In the genomic region with DNA sequence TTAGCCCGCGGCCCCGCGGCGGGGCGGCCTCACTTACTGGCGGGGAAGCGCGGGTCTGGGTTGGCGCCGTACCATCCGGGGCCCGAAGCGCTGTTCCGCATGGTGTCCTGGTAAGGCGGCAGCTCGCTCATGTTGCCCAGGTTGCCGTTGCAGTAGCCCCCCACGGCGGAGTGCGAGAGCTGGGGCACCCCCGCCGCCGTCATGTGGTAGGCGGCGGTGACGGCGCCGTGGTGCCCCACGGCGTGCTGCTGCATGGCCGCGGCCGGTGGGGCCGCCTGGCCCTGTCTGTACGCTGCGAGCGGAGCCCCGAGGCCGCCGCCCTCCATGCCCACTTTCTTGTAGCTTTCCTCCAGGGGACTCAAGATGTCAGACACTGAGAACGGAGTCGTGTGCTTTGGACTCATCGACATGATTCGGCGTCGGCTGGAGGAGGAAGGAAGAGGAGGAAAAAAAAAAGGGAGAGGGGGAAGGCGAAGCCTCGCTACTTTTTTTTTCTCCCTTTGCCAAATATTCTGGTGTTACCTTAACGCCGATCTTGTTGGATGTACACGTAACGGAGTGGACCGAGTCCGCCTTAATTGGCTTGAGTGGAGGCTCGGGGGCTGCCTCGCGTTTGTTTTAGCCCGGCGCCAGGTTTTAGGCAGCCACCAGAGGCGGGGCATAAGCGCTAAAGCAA, we compare ENCODE assay signal across 9 mouse cellular contexts. TPM values are rescaled to one million over a fixed set of nuclear protein-coding genes. Genes with fewer than 3 reads are reported as not detected.
DNase-seq lines count a peak whose midpoint lies in the region; ATAC-seq and TF ChIP-seq lines count a peak whose summit lies in the region.
"Had no signal": no experiment of that assay in that cellular context is flagged by ENCODE, and none has a peak within 500 bp of the region (broad histone marks: within the 10 kb centered on the region; RNA-seq: fewer than 3 reads in every experiment).

No protein-coding gene starts in this region.

- H3K4me3 ChIP-seq in kidney, embryonic 16.5 days (ENCODE audit: low read length) = peak overlapping the region; percentile 34
- H3K4me3 ChIP-seq in hindbrain, embryonic 13.5 days = peak overlapping the region; percentile 14; the same call in 1 of the 2 replicates
- peak overlapping the region; percentile 60 for H3K4me3 ChIP-seq in lung, postnatal 0 days (ENCODE audit: low read depth, low read length)
- H3K4me3 ChIP-seq in stomach, postnatal 0 days (ENCODE audit: low read depth, low read length) = peak overlapping the region; percentile 26
- no peak overlapping the region for H3K4me3 ChIP-seq in layer of hippocampus, adult 2 months
- H3K4me3 ChIP-seq: myocyte had no signal

- peak; percentile 68 for TF ChIP-seq EP300 in lung, postnatal 0 days (IDR thresholded peaks at IDR 0.05)
- no peak for TF ChIP-seq EP300 in stomach, postnatal 0 days (optimal IDR thresholded peaks at IDR 0.05)

- peaks cover 97% of the 10 kb centered on the region for H3K27me3 ChIP-seq in kidney, embryonic 16.5 days (ENCODE audit: insufficient read depth, low read length)
- peaks cover 97% of the 10 kb centered on the region for H3K27me3 ChIP-seq in hindbrain, embryonic 13.5 days
- H3K27me3 ChIP-seq in lung, postnatal 0 days (replicated peaks; ENCODE audit: insufficient read depth, low read length) = peaks cover 29% of the 10 kb centered on the region; the same call in 1 of the 2 replicates
- H3K27me3 ChIP-seq in stomach, postnatal 0 days (ENCODE audit: control insufficient read depth, insufficient read depth, low read length) = peaks cover 25% of the 10 kb centered on the region

- H3K9ac ChIP-seq in kidney, embryonic 16.5 days (replicated peaks; ENCODE audit: low read length) = no peak overlapping the region
- no peak overlapping the region for H3K9ac ChIP-seq in hindbrain, embryonic 13.5 days
- H3K9ac ChIP-seq in lung, postnatal 0 days (replicated peaks; ENCODE audit: low read depth) = peak overlapping the region; percentile 92
- no peak overlapping the region for H3K9ac ChIP-seq in stomach, postnatal 0 days (ENCODE audit: low read length)

- H3K4me1 ChIP-seq in kidney, embryonic 16.5 days (ENCODE audit: insufficient read depth, low read length) = peaks cover 12% of the 10 kb centered on the region; the same call in 1 of the 2 replicates
- peaks cover 24% of the 10 kb centered on the region for H3K4me1 ChIP-seq in hindbrain, embryonic 13.5 days (replicated peaks)
- H3K4me1 ChIP-seq in lung, postnatal 0 days (ENCODE audit: insufficient read depth, low read depth, low read length) = no peaks in the 10 kb centered on the region
- 0 out of 2 replicates have a peak, but pooled peaks cover 3% of the 10 kb centered on the region for H3K4me1 ChIP-seq in stomach, postnatal 0 days (replicated peaks; ENCODE audit: control insufficient read depth, insufficient read depth)

- no peaks in the 10 kb centered on the region for H3K36me3 ChIP-seq in kidney, embryonic 16.5 days (ENCODE audit: insufficient read depth, low read length)
- no peaks in the 10 kb centered on the region for H3K36me3 ChIP-seq in hindbrain, embryonic 13.5 days
- H3K36me3 ChIP-seq in lung, postnatal 0 days (ENCODE audit: insufficient read depth, low read length) = no peaks in the 10 kb centered on the region
- no peaks in the 10 kb centered on the region for H3K36me3 ChIP-seq in stomach, postnatal 0 days (ENCODE audit: control insufficient read depth, insufficient read depth, low read length)

- WGBS in kidney, embryonic 16.5 days = under 1% methylated on average over 60 of the region's 62 CpGs
- WGBS in hindbrain, embryonic 13.5 days = under 1% methylated on average over 59 of the region's 62 CpGs
- under 1% methylated on average over 53 of the region's 62 CpGs for WGBS in lung, postnatal 0 days
- WGBS in stomach, postnatal 0 days = under 1% methylated on average over 53 of the region's 62 CpGs

- no peaks in the 10 kb centered on the region; the same call in 1 of the 2 replicates for H3K9me3 ChIP-seq in kidney, embryonic 16.5 days (ENCODE audit: low read length)
- no peaks in the 10 kb centered on the region for H3K9me3 ChIP-seq in hindbrain, embryonic 13.5 days
- no peaks in the 10 kb centered on the region for H3K9me3 ChIP-seq in lung, postnatal 0 days (ENCODE audit: low read length)
- no peaks in the 10 kb centered on the region for H3K9me3 ChIP-seq in stomach, postnatal 0 days (ENCODE audit: control insufficient read depth, low read length)

- H3K27ac ChIP-seq in kidney, embryonic 16.5 days (ENCODE audit: low read length) = no peak overlapping the region
- H3K27ac ChIP-seq in hindbrain, embryonic 13.5 days = no peak overlapping the region
- peak overlapping the region; percentile 96 for H3K27ac ChIP-seq in lung, postnatal 0 days (ENCODE audit: low read length)
- no peak overlapping the region for H3K27ac ChIP-seq in stomach, postnatal 0 days (replicated peaks)
- H3K27ac ChIP-seq in layer of hippocampus, adult 2 months = no peak overlapping the region

- ATAC-seq in kidney, embryonic 16.5 days (ENCODE audit: low FRiP score, low TSS enrichment) = 0 out of 2 replicates have a peak, but pooled peaks have one; percentile 25
- no peak for ATAC-seq in hindbrain, embryonic 13.5 days (ENCODE audit: low FRiP score)
- ATAC-seq in lung, postnatal 0 days = peak; percentile 70
- ATAC-seq in stomach, postnatal 0 days (ENCODE audit: low FRiP score, low TSS enrichment) = no peak

- H3K4me2 ChIP-seq in kidney, embryonic 16.5 days (replicated peaks; ENCODE audit: low read depth, low read length) = peak overlapping the region; percentile 44
- H3K4me2 ChIP-seq in hindbrain, embryonic 13.5 days = peak overlapping the region; percentile 36
- peak overlapping the region; percentile 55 for H3K4me2 ChIP-seq in lung, postnatal 0 days (replicated peaks; ENCODE audit: low read depth, low read length)
- H3K4me2 ChIP-seq in stomach, postnatal 0 days (replicated peaks; ENCODE audit: low read depth) = peak overlapping the region; percentile 53

- no peak for TF ChIP-seq CTCF in lung, postnatal 0 days (IDR thresholded peaks at IDR 0.05)
- TF ChIP-seq CTCF in stomach, postnatal 0 days (IDR thresholded peaks at IDR 0.05; ENCODE audit: low read depth) = no peak
- TF ChIP-seq CTCF in layer of hippocampus, adult 2 months (conservative IDR thresholded peaks at IDR 0.05) = no peak

- no peak for DNase-seq in kidney, postnatal 10 days
- DNase-seq in lung, postnatal 0 days (ENCODE audit: low spot score) = peak; percentile 90
- DNase-seq in stomach, postnatal 0 days (ENCODE audit: low spot score) = no peak
- no peak for DNase-seq in right cerebral cortex, postnatal 4 days
- DNase-seq in gastrocnemius, adult 18-20 months (ENCODE audit: low spot score) = no peak
- no peak for DNase-seq in layer of hippocampus, adult 2 months (ENCODE audit: low spot score in 2 of 2)

RNA-seq across cellular contexts. Expression of a gene that starts 1.9 kb away (rescaled TPM):
- polyA plus RNA-seq in kidney, embryonic 16.5 days (2015; fragmentation: Nextera tagmentation; extraction: Ambion mirVana) = 1.4 TPM in 1 of 2 replicates, not detected in the other
- polyA plus RNA-seq in hindbrain, embryonic 13.5 days (2015; fragmentation: Nextera tagmentation; extraction: Ambion mirVana) = 0.31 TPM in 1 of 2 replicates, not detected in the other
- polyA plus RNA-seq in lung, postnatal 0 days (2015; fragmentation: Nextera tagmentation; extraction: Ambion mirVana) = 62.7 and 68.7 TPM in 2 replicates
- not detected in 2 replicates for polyA plus RNA-seq in stomach, postnatal 0 days (2015; fragmentation: Nextera tagmentation; extraction: Ambion mirVana)
- not detected for total RNA-seq in gastrocnemius, adult 18-20 months (2021)
- under 1 TPM; 0.52 to 0.54 TPM for total RNA-seq in layer of hippocampus, adult 2 months (2021)
- polyA plus RNA-seq: myocyte had no signal

Comparison
In these comparisons a context has a peak if more than half of its experiments do, and no peak if none do; other contexts are left out.
1. ATAC-seq: peak in kidney, embryonic 16.5 days (single experiment) and lung, postnatal 0 days (single experiment); none in hindbrain, embryonic 13.5 days (single experiment) and stomach, postnatal 0 days (single experiment).
2. RNA of a gene that starts 1.9 kb away (polyA plus RNA-seq): 62.7 to 68.7 TPM in lung, postnatal 0 days; 1.4 TPM in kidney, embryonic 16.5 days, 0.31 TPM in hindbrain, embryonic 13.5 days and not detected in stomach, postnatal 0 days; every median in the first group is over 10 times any median in the second.
3. Peak in every context shown above with its lines, with median percentiles within 50 percentile points of each other: H3K4me2 ChIP-seq.